Mouse (Mus musculus): ENCODE measurements around the gene Crk.

The Crk gene

DNA sequence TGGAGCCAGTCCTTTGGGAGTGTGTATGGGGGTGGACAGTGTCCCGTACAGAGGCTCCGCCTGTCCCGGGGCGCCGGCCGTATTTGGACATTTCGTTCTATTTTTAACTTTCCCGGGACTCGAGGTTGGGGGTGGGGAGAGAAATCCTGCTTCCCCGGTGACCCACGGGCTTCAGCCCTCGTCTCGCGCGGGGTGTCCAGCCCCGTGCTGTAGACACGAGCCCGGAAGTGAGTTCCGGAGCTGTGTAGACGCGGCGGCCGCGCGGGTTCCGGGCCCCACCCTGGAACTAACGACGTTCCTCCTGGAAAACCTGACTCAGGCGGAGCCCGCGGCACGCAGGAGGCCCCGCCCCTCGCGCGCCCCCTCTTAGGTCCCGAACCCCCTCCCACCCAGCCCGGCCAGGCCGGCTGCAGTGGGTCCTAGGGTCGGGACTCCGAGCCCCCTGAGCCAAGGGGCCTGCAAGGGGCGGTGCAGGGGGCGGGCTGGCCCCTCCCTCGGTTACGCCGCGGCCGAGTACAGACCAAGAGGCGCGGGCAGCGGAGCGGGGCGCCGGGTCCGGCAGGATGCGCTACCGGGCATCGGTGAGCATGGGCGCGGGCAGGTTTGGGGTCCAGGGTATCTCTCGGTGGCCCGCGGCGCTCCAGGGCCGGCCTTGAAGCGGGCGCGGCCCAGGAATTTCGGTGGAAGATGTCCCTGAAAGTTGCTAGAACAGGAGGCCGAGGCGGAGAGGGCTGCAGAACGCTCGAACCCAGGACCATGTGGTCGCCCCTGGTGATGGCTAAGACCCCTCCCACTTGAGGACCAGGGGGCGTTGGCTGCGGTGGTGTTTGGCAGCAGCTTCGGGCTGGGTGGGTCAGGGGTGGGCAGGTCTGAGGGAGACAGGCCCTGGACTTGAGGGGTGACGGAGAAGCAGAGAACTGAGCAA, 23.2 kb upstream of the Crk start:
- in situ Hi-C loops (cut with MboI; ENCODE audit: low sequenced_read_pairs), result no loop called here

DNA sequence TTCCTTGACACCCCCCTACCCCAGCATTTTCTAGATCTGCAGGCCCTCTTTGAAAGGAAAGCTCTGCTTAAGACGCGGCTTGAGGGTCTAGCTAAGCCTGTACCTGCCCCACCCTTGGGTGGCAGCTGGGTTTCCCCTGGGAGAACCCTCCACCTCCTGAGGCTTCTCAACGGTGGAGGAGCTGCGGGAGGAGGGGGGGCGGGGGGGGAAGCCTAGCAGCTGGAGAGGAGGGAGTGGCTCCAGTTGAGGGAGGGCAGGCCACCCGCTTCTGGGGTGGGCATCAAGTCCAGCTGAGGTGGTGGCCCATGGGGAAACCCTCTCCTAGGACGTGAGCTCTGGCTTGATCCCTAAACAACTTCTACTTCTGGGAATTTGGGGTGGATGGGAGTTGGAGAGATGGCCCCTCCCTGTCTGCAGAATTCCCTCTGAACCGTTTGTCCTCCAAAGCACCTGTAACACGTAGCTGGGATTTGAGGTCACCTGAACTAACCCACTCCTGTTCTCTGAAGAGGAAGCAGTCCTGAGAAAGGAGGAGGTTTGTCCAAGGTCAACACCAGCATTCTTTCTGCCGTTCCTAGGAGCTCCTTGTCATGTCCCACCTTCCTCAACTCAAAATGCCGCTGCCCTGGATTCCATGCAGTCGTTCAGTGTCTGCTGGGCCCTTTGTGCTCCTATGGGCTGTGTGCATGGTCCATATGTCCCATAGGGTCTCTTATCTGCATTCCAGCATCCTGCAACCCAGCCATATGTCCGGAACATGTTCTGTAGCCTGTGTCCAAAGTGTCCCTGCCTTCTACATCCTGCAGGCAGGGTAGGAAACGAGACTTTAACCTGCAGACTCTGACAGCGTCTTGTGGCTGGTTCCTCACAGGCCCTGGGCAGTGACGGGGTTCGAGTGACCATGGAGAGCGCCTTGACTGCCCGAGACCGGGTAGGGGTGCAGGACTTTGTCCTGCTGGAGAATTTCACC, 22.2 kb upstream of the Crk start:
- in situ Hi-C loops (cut with MboI; ENCODE audit: low sequenced_read_pairs), result no loop called here

DNA sequence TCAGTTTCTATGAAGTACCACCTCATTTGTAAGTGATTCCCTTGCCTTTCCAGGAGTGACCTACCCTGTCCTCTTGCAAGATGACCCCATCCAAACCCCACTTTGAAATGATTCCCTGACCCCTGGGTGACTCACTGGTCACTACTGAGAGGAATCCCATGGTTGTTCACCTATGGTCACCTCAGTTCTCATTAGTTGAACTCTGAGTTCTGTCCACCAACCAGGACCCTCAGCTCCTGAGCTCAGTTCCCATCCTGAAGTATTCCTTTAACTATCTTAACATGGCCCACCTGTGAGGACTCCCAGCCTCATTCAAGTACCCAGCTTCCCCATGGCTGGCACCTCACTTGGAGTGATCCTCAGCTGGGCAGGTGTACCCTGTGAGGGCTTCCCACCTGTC, 21.2 kb upstream of the Crk start:
- in situ Hi-C loops (cut with MboI; ENCODE audit: low sequenced_read_pairs), result no loop called here

DNA sequence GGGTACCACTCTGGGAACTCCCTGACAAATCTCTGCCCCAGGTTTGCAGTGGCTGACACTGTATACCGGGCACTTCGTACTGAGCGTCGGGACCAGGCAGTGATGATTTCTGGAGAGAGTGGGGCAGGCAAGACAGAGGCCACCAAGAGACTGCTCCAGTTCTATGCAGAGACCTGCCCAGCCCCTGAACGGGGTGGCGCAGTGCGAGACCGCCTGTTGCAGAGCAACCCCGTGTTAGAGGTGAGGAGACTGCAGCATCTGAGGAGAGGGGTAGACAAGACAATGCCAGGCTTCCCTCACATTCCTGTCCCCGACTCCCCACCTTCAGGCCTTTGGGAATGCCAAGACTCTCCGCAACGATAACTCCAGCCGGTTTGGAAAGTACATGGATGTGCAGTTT, 20.7 kb upstream of the Crk start:
- in situ Hi-C loops (cut with MboI; ENCODE audit: low sequenced_read_pairs), result no loop called here

DNA sequence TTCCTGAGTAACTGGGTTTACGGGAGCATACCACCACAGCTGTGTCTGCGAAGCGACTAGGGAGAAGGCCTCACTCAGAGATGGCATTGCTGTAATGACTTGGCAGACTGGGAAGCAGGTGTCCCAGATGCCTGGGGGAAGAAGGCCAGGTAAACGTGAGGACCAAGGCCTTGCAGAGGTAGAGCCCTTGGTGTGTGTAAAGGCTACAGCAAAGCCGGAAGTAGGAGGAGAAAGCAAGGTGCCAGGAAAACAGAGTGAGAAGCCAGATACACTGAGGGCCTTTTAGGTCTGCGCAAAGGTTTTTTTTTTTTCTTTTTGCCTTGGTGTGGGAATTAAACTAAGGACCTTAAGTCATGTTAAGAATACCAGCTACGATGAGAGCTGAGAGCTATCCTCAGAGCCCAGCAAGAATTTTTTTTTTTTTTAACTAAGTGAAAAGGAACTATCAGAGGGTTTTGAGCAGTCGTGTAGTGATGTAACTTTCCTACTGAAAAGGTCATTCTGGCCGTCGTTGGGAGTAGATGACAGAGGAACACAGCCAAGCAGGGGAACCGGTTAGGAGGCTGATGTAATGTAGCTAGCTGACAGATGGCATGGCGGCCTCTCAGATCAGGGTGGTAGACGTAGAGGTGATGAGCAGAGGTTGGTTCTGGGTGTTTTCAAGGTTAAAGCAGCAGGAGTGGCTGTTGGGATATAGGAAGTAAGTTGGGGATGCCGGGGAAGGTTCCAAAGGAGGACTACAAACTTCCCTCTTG, 19.9 kb upstream of the Crk start:
- in situ Hi-C loops (cut with MboI; ENCODE audit: low sequenced_read_pairs), result no loop called here

DNA sequence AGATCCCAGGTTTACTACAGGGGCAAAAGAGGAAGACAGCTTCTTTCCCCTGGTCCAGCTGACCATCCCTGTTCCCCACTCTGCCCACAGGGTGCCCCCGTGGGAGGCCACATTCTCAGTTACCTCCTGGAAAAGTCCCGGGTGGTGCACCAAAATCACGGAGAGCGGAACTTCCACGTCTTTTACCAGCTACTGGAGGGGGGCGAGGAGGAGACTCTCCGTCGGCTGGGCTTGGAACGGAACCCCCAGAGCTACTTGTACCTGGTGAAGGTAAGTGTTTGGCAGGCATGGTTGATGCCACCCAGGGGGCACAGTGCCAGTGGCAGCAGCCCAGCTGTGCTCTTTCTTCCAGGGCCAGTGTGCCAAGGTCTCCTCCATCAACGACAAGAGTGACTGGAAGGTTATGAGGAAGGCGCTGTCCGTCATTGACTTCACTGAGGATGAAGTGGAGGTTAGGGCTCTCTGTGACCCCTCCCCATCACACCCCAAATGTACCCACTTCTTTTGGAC, 18.9 kb upstream of the Crk start:
- in situ Hi-C loops (cut with MboI; ENCODE audit: low sequenced_read_pairs), result no loop called here

DNA sequence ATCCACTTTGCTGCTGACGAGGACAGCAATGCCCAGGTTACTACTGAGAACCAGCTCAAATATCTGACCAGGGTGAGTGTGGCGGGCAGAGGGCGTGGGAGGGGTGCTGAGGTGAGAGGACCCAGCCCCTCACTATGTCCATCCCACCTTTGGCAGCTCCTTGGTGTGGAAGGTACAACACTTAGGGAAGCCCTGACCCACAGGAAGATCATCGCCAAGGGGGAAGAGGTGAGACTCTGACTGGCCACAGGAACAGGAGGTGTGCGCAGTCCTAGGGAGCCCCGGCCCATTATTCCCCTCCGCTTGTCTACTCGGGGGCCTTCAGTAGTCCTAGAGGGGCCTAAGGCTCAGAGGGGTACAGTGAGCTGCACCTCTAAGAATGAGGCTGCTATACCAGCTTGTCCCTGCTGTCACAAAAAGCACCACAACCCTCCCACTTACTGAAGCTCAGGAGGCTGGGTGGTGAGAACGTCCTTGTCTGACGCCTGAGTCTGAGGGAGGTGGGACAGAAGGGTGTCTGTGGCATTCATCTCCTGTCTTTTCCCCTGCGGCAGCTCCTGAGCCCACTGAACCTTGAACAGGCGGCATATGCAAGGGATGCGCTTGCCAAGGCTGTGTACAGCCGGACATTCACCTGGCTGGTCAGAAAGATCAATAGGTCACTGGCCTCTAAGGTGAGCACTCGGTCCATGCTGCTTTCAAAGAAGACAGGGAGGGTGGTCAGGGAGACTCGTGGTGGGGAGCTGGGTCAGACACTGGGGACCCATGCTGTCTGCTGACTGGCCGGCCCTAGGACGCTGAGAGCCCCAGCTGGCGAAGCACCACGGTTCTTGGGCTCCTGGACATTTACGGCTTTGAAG, 17.9 kb upstream of the Crk start:
- in situ Hi-C loops (cut with MboI; ENCODE audit: low sequenced_read_pairs), result no loop called here

DNA sequence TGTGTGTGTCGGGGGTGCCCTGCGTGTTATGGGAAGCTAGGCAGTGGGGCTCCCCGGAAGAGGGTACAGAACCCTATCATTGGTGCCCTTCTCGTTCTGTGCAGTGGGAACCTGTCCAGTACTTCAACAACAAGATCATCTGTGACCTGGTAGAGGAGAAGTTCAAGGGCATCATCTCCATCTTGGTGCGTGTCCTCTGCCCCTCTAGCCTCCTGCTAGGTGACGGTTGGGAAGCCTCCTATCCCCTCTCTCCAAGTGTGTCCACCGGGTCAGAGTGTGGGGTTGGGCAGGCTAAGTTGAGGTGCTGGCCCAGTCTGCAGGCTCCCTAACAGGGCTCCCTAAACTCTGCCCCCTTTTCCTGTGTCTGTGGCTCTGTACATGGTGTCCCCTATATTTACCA, 16.9 kb upstream of the Crk start:
- in situ Hi-C loops (cut with MboI; ENCODE audit: low sequenced_read_pairs), result no loop called here

DNA sequence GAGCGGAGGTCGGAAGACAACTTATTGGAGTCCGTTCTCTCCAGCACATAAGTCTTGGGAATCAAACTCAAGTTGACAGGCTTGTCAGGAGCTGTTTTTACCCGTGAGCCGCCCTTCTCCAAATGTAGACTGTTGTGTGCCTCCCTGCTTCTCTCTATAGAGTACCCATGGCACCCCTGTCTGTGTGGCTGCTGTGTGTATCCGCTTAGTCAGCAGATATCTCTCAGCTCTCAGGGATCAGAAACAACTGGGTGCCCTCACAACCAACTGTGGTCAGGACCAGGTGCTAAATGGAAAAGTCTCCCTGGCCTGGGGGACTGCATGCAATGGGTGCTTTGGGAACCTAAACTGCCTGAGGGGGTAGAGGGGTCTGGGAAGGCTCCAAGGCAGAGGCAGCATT, 12.8 kb upstream of the Crk start:
- in situ Hi-C loops (cut with MboI; ENCODE audit: low sequenced_read_pairs), result no loop called here

DNA sequence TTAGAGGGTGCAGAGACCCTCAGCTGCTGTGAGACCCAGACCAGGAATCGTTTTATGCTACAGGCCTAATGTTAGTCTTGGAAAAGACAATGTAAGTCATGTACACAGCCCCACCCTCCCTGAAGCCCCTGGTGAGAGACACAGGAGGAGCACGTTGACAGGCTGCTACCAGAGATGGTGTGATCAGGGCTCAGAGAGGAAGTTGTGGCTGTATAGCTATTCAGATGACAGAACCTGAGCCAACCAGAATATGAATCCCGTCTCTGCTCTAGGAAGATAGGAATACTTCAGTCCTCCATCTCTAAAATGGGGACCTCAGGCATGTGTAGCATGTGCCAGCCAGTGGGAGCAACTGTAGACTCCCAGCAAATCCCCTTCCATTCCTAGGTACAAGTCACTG, 10.4 kb upstream of the Crk start:
- in situ Hi-C loops (cut with MboI; ENCODE audit: low sequenced_read_pairs), result no loop called here

DNA sequence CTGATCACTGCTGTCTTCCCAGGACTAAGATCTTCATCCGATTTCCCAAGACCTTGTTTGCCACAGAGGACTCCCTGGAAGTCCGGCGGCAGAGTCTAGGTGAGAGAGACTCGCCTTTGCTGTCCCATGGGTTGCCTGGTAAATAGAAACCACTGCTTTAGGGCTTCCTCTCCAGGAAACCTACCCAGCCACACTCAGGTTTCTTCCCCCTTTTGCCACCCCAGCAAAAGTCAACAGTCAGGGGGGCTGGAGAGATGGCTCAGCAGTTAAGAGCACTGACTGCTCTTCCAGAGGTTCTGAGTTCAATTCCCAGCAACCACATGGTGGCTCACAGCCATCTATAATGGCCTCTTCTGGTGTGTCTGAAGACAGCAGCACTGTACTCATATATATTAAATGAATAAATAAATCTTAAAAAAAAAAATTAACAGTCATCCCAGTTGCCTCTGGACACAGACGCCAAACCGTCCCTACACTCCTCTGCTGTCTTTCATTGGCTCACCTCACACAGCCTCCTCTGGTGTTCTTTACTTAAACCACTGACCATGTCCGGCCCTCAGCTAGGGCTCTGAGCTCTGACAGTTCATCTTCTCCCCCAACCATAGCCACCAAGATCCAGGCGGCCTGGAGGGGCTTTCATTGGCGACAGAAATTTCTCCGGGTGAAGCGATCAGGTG, 9.7 kb upstream of the Crk start:
- in situ Hi-C loops (cut with MboI; ENCODE audit: low sequenced_read_pairs), result no loop called here

DNA sequence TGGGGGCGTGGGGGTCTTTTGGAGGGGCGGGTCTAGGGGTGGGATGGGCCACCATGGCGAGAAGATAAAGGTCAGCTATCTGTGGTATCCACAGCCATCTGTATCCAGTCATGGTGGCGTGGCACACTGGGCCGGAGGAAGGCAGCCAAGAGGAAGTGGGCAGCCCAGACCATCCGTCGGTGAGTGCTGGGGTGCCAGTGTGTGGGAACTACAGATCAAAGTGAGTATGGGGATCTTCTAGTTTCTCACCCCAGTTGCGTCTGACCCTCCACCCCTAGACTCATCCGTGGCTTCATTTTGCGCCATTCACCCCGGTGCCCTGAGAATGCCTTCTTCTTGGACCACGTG, 9.2 kb upstream of the Crk start:
- in situ Hi-C loops (cut with MboI; ENCODE audit: low sequenced_read_pairs), result no loop called here

DNA sequence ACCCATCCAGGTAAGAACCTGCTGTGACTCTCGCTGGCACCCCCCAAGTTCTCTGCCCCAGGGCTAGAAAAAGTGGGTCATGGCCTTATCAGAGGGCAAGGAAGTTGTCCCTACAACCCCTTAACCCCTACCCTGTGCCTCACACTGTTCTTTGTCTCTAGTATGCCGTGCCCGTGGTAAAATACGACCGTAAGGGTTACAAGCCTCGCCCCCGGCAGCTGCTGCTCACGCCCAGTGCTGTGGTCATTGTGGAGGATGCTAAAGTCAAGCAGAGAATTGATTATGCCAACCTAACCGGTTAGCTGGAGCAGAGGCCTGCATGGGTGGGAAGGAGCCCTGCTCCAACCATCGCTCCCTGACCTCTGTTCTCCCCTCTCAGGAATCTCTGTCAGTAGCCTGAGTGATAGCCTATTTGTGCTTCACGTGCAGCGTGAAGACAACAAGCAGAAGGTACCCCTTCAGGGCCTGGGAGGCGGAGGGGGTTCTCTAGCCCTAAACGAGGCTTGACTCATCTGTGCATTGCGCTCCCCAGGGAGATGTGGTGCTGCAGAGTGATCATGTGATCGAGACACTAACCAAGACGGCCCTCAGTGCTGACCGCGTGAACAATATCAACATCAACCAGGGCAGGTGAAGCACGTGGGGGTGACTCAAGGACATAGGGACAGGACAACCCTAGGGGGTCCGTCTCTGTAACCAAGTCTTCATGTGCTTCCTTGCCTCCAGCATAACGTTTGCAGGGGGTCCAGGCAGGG, 7.5 kb upstream of the Crk start:
- in situ Hi-C loops (cut with MboI; ENCODE audit: low sequenced_read_pairs), result no loop called here

DNA sequence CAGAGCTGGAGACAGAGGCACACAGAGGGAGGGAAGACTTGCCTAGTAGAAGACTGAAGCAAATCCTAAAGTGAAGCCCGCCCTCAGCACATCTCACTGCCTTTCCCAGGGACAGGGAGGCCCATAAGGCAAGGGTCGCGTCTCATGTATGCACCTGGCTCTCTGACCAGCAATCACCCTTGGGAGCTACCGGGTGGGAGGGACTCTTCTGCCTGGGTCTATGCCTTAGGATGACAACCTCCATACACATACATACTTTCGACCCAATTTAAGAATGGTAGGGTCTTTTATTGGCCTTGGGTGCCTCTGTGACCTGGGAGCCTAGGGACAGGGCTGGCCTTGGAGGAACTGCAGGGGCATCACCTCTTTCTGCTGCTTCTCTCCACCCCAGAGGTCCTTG, 5.6 kb upstream of the Crk start:
- in situ Hi-C loops (cut with MboI; ENCODE audit: low sequenced_read_pairs), result no loop called here

DNA sequence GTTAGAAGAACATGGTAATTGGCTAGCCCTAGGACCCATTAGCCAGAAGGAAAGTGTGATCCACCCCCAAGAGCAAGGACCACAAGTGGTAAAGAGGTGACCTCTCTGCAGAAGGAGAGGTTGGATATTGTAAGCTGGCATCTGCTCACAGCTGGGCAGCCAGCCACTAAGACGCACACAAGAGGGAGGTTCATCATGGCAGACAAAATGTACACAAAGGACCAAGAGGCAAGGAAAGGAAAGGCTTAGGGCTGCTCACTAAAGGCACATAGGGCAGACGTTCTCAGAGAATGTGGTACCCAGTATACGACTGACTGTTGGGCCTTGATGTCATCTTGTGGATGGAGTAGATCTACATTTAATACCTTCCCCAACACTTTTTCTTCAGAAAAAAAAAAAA, 4.2 kb upstream of the Crk start:
- in situ Hi-C loops (cut with MboI; ENCODE audit: low sequenced_read_pairs), result no loop called here

DNA sequence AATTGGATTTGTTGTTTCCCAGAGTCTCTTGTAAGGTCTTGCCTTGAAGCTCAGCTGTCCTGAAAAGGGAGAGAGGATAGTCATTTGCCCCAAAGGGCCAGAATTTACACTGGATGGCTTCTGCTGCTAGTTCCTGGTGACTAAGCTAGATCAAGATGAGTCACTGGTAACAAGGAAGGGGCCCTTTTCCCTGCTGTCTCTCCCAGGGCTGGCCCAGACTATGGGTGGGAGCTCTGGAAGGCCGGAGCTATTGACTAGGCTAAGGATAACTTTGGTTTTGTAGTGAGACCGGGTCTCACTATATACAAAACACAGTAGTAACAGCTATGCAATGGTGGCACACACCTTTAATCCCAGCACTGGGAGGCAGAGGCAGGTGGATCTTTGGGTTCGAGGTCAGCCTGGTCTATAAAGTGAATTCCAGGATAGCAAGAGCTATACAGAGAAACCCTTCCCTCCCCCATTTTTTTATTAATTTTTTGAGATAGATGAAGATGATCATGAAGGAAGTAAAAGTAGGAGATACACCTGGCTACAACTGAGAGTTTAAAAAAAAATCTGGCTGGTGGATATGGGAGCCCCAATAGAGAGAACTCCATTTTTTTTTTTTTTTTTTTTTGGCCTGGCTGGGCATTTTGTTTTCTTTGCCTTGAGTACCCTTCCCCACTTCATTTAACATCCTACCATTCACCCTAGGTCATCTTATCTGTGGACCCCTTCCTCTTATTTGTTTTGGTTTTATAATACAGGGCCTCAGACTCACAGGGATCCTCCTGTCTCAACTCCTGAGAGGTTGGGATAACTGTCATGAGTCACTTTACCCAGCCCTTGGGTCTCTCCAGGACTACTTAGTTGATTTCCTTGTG, 945 bp upstream of the Crk start:
- in situ Hi-C loops (cut with MboI; ENCODE audit: low sequenced_read_pairs), result no loop called here

DNA sequence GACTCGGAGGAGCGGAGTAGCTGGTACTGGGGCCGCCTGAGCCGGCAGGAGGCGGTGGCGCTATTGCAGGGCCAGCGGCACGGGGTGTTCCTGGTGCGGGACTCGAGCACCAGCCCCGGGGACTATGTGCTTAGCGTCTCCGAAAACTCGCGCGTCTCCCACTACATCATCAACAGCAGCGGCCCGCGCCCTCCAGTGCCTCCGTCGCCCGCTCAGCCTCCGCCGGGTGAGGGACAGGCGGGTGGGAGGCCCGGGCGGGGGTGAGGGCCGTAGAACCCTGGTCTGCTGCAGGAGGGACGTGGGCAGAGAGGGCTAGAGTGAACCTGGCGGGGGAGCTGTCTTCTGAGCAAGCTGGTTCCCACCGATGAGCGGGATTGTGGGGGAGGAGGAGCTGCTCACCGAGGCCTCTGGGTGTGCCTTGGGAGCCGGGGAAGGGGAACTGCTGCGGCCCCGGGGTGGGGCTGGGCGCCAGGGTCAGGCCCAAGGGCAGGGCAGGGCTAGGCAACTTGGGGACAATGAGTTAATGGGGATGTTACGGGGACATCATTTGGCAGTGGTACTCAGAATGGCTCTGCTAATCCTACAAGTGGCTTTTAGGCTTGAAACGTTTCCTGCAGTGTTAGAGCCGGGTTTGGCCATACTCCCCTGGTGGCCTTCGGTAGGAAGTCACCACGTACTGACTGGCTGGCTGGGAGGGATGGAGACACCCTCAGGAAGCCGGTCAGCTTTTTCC, 546 bp downstream of the Crk start:
- in situ Hi-C loops (cut with MboI; ENCODE audit: low sequenced_read_pairs), result no loop called here

Measured in CH12F3 (cell line).